Mouse (Mus musculus): ENCODE measurements around the gene Cox5a. TPM values are rescaled to one million over a fixed set of nuclear protein-coding genes. Genes with fewer than 3 reads are reported as not detected.

Cox5a gene
- polyA plus RNA-seq, 1 experiment from 2014 or later, result 761 TPM

- WGBS (ENCODE audit: insufficient replicate concordance), result 62% methylated on average over 4 of the region's 4 CpGs
- DNase-seq, result no peak
- no peak overlapping the region for H3K9ac ChIP-seq (replicated peaks)
- TF ChIP-seq CTCF (IDR thresholded peaks at IDR 0.05; ENCODE audit: low read depth) (no peak), EP300 (IDR thresholded peaks at IDR 0.05; ENCODE audit: low read depth) (no peak)
- H3K4me1 ChIP-seq (ENCODE audit: insufficient read depth), result peaks cover 31% of the 10 kb centered on the region
- no peaks in the 10 kb centered on the region for H3K27me3 ChIP-seq (ENCODE audit: insufficient read depth, low read length)
- no peaks in the 10 kb centered on the region for H3K9me3 ChIP-seq (ENCODE audit: low read length)
- peak overlapping the region; percentile 97; the same call in 1 of the 2 replicates for H3K4me3 ChIP-seq (ENCODE audit: low read depth, low read length)
- no peak overlapping the region for H3K27ac ChIP-seq (ENCODE audit: low read depth)
- no peaks in the 10 kb centered on the region for H3K36me3 ChIP-seq (replicated peaks; ENCODE audit: insufficient read depth, low read length)
- peak overlapping the region; percentile 88 for H3K4me2 ChIP-seq (ENCODE audit: low read depth, low read length)
- no peak for ATAC-seq
These were observed 1.8 kb downstream of the Cox5a start for GRCm38 (mm10) chr9:57522861-57523246.

- H3K9me3 ChIP-seq (ENCODE audit: low read length), result no peaks in the 10 kb centered on the region
- peaks cover 31% of the 10 kb centered on the region for H3K4me1 ChIP-seq (ENCODE audit: insufficient read depth)
- DNase-seq (no peak), ATAC-seq (no peak)
- H3K27me3 ChIP-seq (ENCODE audit: insufficient read depth, low read length), result no peaks in the 10 kb centered on the region
- peak overlapping the region; percentile 10 for H3K4me2 ChIP-seq (ENCODE audit: low read depth, low read length)
- H3K4me3 ChIP-seq (ENCODE audit: low read depth, low read length), result no peak overlapping the region
- TF ChIP-seq EP300 (IDR thresholded peaks at IDR 0.05; ENCODE audit: low read depth), result no peak
- peak; percentile 69 for TF ChIP-seq CTCF (IDR thresholded peaks at IDR 0.05; ENCODE audit: low read depth)
- no peak overlapping the region for H3K9ac ChIP-seq (replicated peaks)
- 69% methylated on average over 1 of the region's 1 CpGs for WGBS (ENCODE audit: insufficient replicate concordance)
- H3K27ac ChIP-seq (ENCODE audit: low read depth), result no peak overlapping the region
- H3K36me3 ChIP-seq (replicated peaks; ENCODE audit: insufficient read depth, low read length), result peaks cover 5% of the 10 kb centered on the region; the same call in 1 of the 2 replicates
These were observed 2.7 kb downstream of the Cox5a start for GRCm38 (mm10) chr9:57523754-57524153.

- no peak for ATAC-seq
- H3K27me3 ChIP-seq (ENCODE audit: insufficient read depth, low read length), result no peaks in the 10 kb centered on the region
- DNase-seq, result no peak
- H3K27ac ChIP-seq (ENCODE audit: low read depth), result no peak overlapping the region
- peaks cover 31% of the 10 kb centered on the region for H3K4me1 ChIP-seq (ENCODE audit: insufficient read depth)
- H3K9ac ChIP-seq (replicated peaks), result no peak overlapping the region
- H3K36me3 ChIP-seq (replicated peaks; ENCODE audit: insufficient read depth, low read length), result peaks cover 11% of the 10 kb centered on the region
- H3K9me3 ChIP-seq (ENCODE audit: low read length), result no peaks in the 10 kb centered on the region
- peak overlapping the region; percentile 10 for H3K4me2 ChIP-seq (ENCODE audit: low read depth, low read length)
- H3K4me3 ChIP-seq (ENCODE audit: low read depth, low read length), result no peak overlapping the region
- TF ChIP-seq CTCF (IDR thresholded peaks at IDR 0.05; ENCODE audit: low read depth) (no peak), EP300 (IDR thresholded peaks at IDR 0.05; ENCODE audit: low read depth) (no peak)
These were observed 3.4 kb downstream of the Cox5a start for GRCm38 (mm10) chr9:57524439-57524838.

GRCm38 (mm10) chr9:57525516-57525915 lies 4.4 kb downstream of the Cox5a start:
- Histone ChIP-seq H3K27ac (ENCODE audit: low read depth) (no peak overlapping the region), H3K9me3 (ENCODE audit: low read length) (no peaks in the 10 kb centered on the region), H3K9ac (replicated peaks) (no peak overlapping the region), H3K4me1 (ENCODE audit: insufficient read depth) (peaks cover 29% of the 10 kb centered on the region), H3K4me2 (ENCODE audit: low read depth, low read length) (no peak overlapping the region), H3K27me3 (ENCODE audit: insufficient read depth, low read length) (no peaks in the 10 kb centered on the region), H3K36me3 (replicated peaks; ENCODE audit: insufficient read depth, low read length) (peaks cover 14% of the 10 kb centered on the region), H3K4me3 (ENCODE audit: low read depth, low read length) (no peak overlapping the region)
- DNase-seq (no peak), ATAC-seq (no peak)
- 57% methylated on average over 2 of the region's 2 CpGs for WGBS (ENCODE audit: insufficient replicate concordance)
- TF ChIP-seq EP300 (IDR thresholded peaks at IDR 0.05; ENCODE audit: low read depth), result no peak
- no peak for TF ChIP-seq CTCF (IDR thresholded peaks at IDR 0.05; ENCODE audit: low read depth)

GRCm38 (mm10) chr9:57526435-57526834 lies 5.4 kb downstream of the Cox5a start:
- Histone ChIP-seq H3K9me3 (ENCODE audit: low read length) (no peaks in the 10 kb centered on the region), H3K4me1 (ENCODE audit: insufficient read depth) (peaks cover 26% of the 10 kb centered on the region), H3K27me3 (ENCODE audit: insufficient read depth, low read length) (no peaks in the 10 kb centered on the region), H3K9ac (replicated peaks) (no peak overlapping the region), H3K4me3 (ENCODE audit: low read depth, low read length) (no peak overlapping the region), H3K4me2 (ENCODE audit: low read depth, low read length) (no peak overlapping the region), H3K27ac (ENCODE audit: low read depth) (peak overlapping the region; percentile 1; the same call in 1 of the 2 replicates), H3K36me3 (replicated peaks; ENCODE audit: insufficient read depth, low read length) (peaks cover 21% of the 10 kb centered on the region)
- no peak for DNase-seq
- ATAC-seq, result no peak
- no peak for TF ChIP-seq EP300 (IDR thresholded peaks at IDR 0.05; ENCODE audit: low read depth)
- TF ChIP-seq CTCF (IDR thresholded peaks at IDR 0.05; ENCODE audit: low read depth), result no peak

GRCm38 (mm10) chr9:57531946-57532345 lies 10.9 kb downstream of the Cox5a start:
- Histone ChIP-seq H3K4me2 (ENCODE audit: low read depth, low read length) (no peak overlapping the region), H3K27me3 (ENCODE audit: insufficient read depth, low read length) (no peaks in the 10 kb centered on the region), H3K4me3 (ENCODE audit: low read depth, low read length) (no peak overlapping the region), H3K27ac (ENCODE audit: low read depth) (no peak overlapping the region), H3K4me1 (ENCODE audit: insufficient read depth) (peaks cover 5% of the 10 kb centered on the region), H3K9me3 (ENCODE audit: low read length) (no peaks in the 10 kb centered on the region), H3K36me3 (replicated peaks; ENCODE audit: insufficient read depth, low read length) (peaks cover 53% of the 10 kb centered on the region), H3K9ac (replicated peaks) (no peak overlapping the region)
- ATAC-seq (no peak), DNase-seq (no peak)
- no peak for TF ChIP-seq EP300 (IDR thresholded peaks at IDR 0.05; ENCODE audit: low read depth)
- TF ChIP-seq CTCF (IDR thresholded peaks at IDR 0.05; ENCODE audit: low read depth), result no peak
- 73% methylated on average over 1 of the region's 1 CpGs for WGBS (ENCODE audit: insufficient replicate concordance)

GRCm38 (mm10) chr9:57536362-57536761 lies 15.3 kb downstream of the Cox5a start:
- no peaks in the 10 kb centered on the region for H3K27me3 ChIP-seq (ENCODE audit: insufficient read depth, low read length)
- no peak for ATAC-seq
- 86% methylated on average over 5 of the region's 5 CpGs for WGBS (ENCODE audit: insufficient replicate concordance)
- H3K27ac ChIP-seq (ENCODE audit: low read depth), result no peak overlapping the region
- DNase-seq, result no peak
- H3K4me3 ChIP-seq (ENCODE audit: low read depth, low read length), result no peak overlapping the region
- H3K36me3 ChIP-seq (replicated peaks; ENCODE audit: insufficient read depth, low read length), result peaks cover 47% of the 10 kb centered on the region
- peak overlapping the region; percentile 82 for H3K4me2 ChIP-seq (ENCODE audit: low read depth, low read length)
- no peaks in the 10 kb centered on the region for H3K9me3 ChIP-seq (ENCODE audit: low read length)
- no peak for TF ChIP-seq EP300 (IDR thresholded peaks at IDR 0.05; ENCODE audit: low read depth)
- no peak for TF ChIP-seq CTCF (IDR thresholded peaks at IDR 0.05; ENCODE audit: low read depth)
- H3K4me1 ChIP-seq (ENCODE audit: insufficient read depth), result peaks cover 12% of the 10 kb centered on the region
- H3K9ac ChIP-seq (replicated peaks), result peak overlapping the region; percentile 79; the same call in 1 of the 2 replicates

Measured in liver, postnatal 0 days (tissue).